Mouse (Mus musculus) effector memory CD4-positive, alpha-beta T cell, adult 5 months (primary cell): Measurements from ENCODE around the gene Gm20834. TPM values are rescaled to one million over a fixed set of nuclear protein-coding genes. Genes with fewer than 3 reads are reported as not detected.

Experiments used
- polyA plus RNA-seq: library from polyadenylated mRNA; unstranded; fragments of 100-300 nt; shearing (Covaris generic); gene quantifications from one replicate; pipeline ENCODE4 v1.2.1, GENCODE M21; 2017

Gene Gm20834
- polyA plus RNA-seq: not detected

DNA sequence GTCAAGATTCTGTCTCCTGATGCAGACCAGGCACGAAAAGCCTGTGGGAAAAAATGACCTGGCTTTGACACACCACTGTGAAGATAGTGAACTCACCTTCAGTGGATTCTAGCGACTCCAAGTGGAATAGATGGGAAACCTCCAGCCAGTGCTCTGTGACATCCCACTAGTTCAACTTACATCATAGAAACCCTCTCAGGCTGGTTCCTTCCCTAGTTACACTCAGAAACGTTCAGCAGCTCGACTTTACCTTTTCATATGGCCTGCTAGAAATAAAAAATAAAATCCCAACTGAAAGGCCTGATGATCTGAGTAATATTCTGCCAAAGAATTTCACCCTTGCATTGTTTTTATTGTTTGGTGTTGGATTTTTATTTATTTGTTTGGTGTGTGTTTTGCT is at the start of gene Gm20834:
Gene Gm20834, minus strand, starts transcription at position 101 of the 400 bp plus-strand sequence.

Other genes with a start within 250 kb of the Gm20834 start
- not detected for gene Gm21310, start 177.4 kb downstream of the Gm20834 start, polyA plus RNA-seq
- gene Gm28510, start 88.1 kb upstream of the Gm20834 start, polyA plus RNA-seq: not detected
- not detected for gene Gm20737, start 211.5 kb upstream of the Gm20834 start, polyA plus RNA-seq
- gene Gm21775, start 228.9 kb upstream of the Gm20834 start, polyA plus RNA-seq: not detected